ENCODE assay signal across 9 mouse cellular contexts in the genomic region with DNA sequence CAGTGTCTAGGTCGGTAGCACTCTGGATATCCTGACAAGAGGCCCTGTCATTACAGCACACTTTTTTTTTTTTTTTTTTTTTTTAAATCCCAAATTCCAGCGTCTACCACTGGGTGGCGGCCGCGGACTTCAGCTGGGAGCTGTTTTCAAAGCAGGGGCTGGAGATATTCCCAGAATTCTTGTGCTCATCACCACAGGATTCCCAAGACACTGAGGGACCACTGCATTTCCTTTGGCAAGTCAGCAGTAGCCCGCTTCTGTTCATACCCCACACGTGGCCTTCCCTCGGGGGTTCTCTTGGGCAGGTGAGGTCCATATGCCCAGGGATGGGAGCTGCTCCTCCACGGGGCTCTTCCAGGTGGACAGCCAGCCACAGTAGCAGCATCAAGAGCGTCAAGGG. TPM values are rescaled to one million over a fixed set of nuclear protein-coding genes. Genes with fewer than 3 reads are reported as not detected.
A peak's percentile ranks its signal among the peaks of the same experiment; 100 is the strongest.
DNase-seq lines count a peak whose midpoint lies in the region; ATAC-seq and TF ChIP-seq lines count a peak whose summit lies in the region.
"Had no signal": no experiment of that assay in that cellular context is flagged by ENCODE, and none has a peak within 500 bp of the region (broad histone marks: within the 10 kb centered on the region; RNA-seq: fewer than 3 reads in every experiment).

No protein-coding gene starts in this region.

- TF ChIP-seq POLR2A in olfactory bulb, adult 2 months (IDR thresholded peaks at IDR 0.05; ENCODE audit: insufficient read depth, low read depth, low read length): no peak

- TF ChIP-seq CTCF in olfactory bulb, adult 2 months (IDR thresholded peaks at IDR 0.05; ENCODE audit: insufficient read depth, low read depth, low read length): peak; percentile 56

- peaks cover 10% of the 10 kb centered on the region for H3K4me1 ChIP-seq in olfactory bulb, adult 2 months (ENCODE audit: control insufficient read depth, insufficient read depth, low read length)

- intact Hi-C loops in left cerebral cortex, postnatal 25 days (cut with DNase I): loop anchor here (1.0 to 5.0 kb wide), 4 partner anchors 90 to 376 kb away; a partner anchor contains a TSS

- no peak overlapping the region for H3K4me3 ChIP-seq in olfactory bulb, adult 2 months (ENCODE audit: insufficient read depth, low read depth, low read length)

- 17% methylated on average over 10 of the region's 10 CpGs for WGBS in olfactory bulb, adult 2 months

- DNase-seq in kidney, adult 9 months: peak; percentile 6
- no peak for DNase-seq in kidney, adult 11 months
- DNase-seq in NIH3T3 (ENCODE audit: low read depth): peak; percentile 87
- peak; percentile 47 for DNase-seq in cerebellum, adult 9-11 months
- peak; percentile 42 to 53 for DNase-seq in left cerebral cortex, postnatal 25 days (ENCODE audit: low spot score in 2 of 2)

- ATAC-seq in granulocyte monocyte progenitor cell, adult 5-6 weeks (replicated peaks; ENCODE audit: poor library complexity, severe bottlenecking): peak; percentile 40; the same call in 1 of the 2 replicates
- ATAC-seq in erythroblast, adult 5-6 weeks (replicated peaks; ENCODE audit: low FRiP score, poor library complexity, severe bottlenecking): no peak

- no peak overlapping the region for H3K27ac ChIP-seq in olfactory bulb, adult 2 months (ENCODE audit: insufficient read depth, low read depth, low read length)
- H3K27ac ChIP-seq: macrophage had no signal

RNA-seq across cellular contexts. Expression of a gene that starts 2.9 kb away (rescaled TPM):
- not detected in 2 replicates for total RNA-seq in granulocyte monocyte progenitor cell, adult 5-6 weeks (2014; fragmentation: Nextera tagmentation)
- not detected in 2 replicates for total RNA-seq in granulocyte monocyte progenitor cell, adult 5-6 weeks (2017)
- total RNA-seq in left cerebral cortex, postnatal 25 days (2021): not detected
- not detected in 2 replicates for polyA plus RNA-seq in olfactory bulb, adult 2 months (2012; ENCODE audit: insufficient read depth, insufficient read length, low replicate concordance, missing spikeins)
- not detected in 2 replicates for total RNA-seq in erythroblast, adult 5-6 weeks (2015; ENCODE audit: low replicate concordance)
- total RNA-seq in erythroblast, adult 5-6 weeks (2017; ENCODE audit: low replicate concordance): not detected in 2 replicates
- polyA plus RNA-seq: macrophage had no signal

RNA-seq across cellular contexts. Expression of a gene that starts 25.5 kb away (rescaled TPM):
- not detected in 2 replicates for total RNA-seq in granulocyte monocyte progenitor cell, adult 5-6 weeks (2014; fragmentation: Nextera tagmentation)
- total RNA-seq in granulocyte monocyte progenitor cell, adult 5-6 weeks (2017): not detected in 2 replicates
- not detected for total RNA-seq in left cerebral cortex, postnatal 25 days (2021)
- not detected in 2 replicates for polyA plus RNA-seq in olfactory bulb, adult 2 months (2012; ENCODE audit: insufficient read depth, insufficient read length, low replicate concordance, missing spikeins)
- total RNA-seq in erythroblast, adult 5-6 weeks (2015; ENCODE audit: low replicate concordance): not detected in 2 replicates
- not detected in 2 replicates for total RNA-seq in erythroblast, adult 5-6 weeks (2017; ENCODE audit: low replicate concordance)
- polyA plus RNA-seq: macrophage had no signal

RNA-seq across cellular contexts. Expression of a gene that starts 36.5 kb away (rescaled TPM):
- not detected in 2 replicates for total RNA-seq in granulocyte monocyte progenitor cell, adult 5-6 weeks (2014; fragmentation: Nextera tagmentation)
- not detected in 2 replicates for total RNA-seq in granulocyte monocyte progenitor cell, adult 5-6 weeks (2017)
- total RNA-seq in left cerebral cortex, postnatal 25 days (2021): not detected
- not detected in 2 replicates for polyA plus RNA-seq in olfactory bulb, adult 2 months (2012; ENCODE audit: insufficient read depth, insufficient read length, low replicate concordance, missing spikeins)
- total RNA-seq in erythroblast, adult 5-6 weeks (2015; ENCODE audit: low replicate concordance): not detected in 2 replicates
- total RNA-seq in erythroblast, adult 5-6 weeks (2017; ENCODE audit: low replicate concordance): not detected in 2 replicates
- polyA plus RNA-seq: macrophage had no signal

RNA-seq across cellular contexts. Expression of a gene that starts 47.7 kb away (rescaled TPM):
- total RNA-seq in granulocyte monocyte progenitor cell, adult 5-6 weeks (2014; fragmentation: Nextera tagmentation): 134 and 155 TPM in 2 replicates
- 103 and 107 TPM in 2 replicates for total RNA-seq in granulocyte monocyte progenitor cell, adult 5-6 weeks (2017)
- total RNA-seq in left cerebral cortex, postnatal 25 days (2021): 100 to 1,000 TPM; 212 to 217 TPM
- 207 TPM in 1 of 2 replicates, not detected in the other for polyA plus RNA-seq in olfactory bulb, adult 2 months (2012; ENCODE audit: insufficient read depth, insufficient read length, low replicate concordance, missing spikeins)
- total RNA-seq in erythroblast, adult 5-6 weeks (2015; ENCODE audit: low replicate concordance): 47.2 and 55.0 TPM in 2 replicates
- 14.1 and 42.1 TPM in 2 replicates for total RNA-seq in erythroblast, adult 5-6 weeks (2017; ENCODE audit: low replicate concordance)

RNA-seq across cellular contexts. Expression of a gene that starts 49.7 kb away (rescaled TPM):
- total RNA-seq in granulocyte monocyte progenitor cell, adult 5-6 weeks (2014; fragmentation: Nextera tagmentation): not detected in 2 replicates
- not detected in 2 replicates for total RNA-seq in granulocyte monocyte progenitor cell, adult 5-6 weeks (2017)
- not detected for total RNA-seq in left cerebral cortex, postnatal 25 days (2021)
- polyA plus RNA-seq in olfactory bulb, adult 2 months (2012; ENCODE audit: insufficient read depth, insufficient read length, low replicate concordance, missing spikeins): not detected in 2 replicates
- total RNA-seq in erythroblast, adult 5-6 weeks (2015; ENCODE audit: low replicate concordance): not detected in 2 replicates
- total RNA-seq in erythroblast, adult 5-6 weeks (2017; ENCODE audit: low replicate concordance): not detected in 2 replicates
- polyA plus RNA-seq: macrophage had no signal
